Mouse (Mus musculus): Measurements from ENCODE around the gene Large1.

GRCm38 (mm10) chr8:73172661-73173060 lies 180.7 kb downstream of the Large1 start:
- TF ChIP-seq CTCF (IDR thresholded peaks at IDR 0.05; ENCODE audit: low read depth) (no peak), EP300 (IDR thresholded peaks at IDR 0.05; ENCODE audit: low read depth) (no peak)
